Mouse (Mus musculus) spleen, postnatal 4 days (tissue): Measurements from ENCODE around the gene Olfr564.

Experiments used
- DNase-seq, 2 experiments: peaks; one replicate each; pipeline ENCODE4 v3.0.0; 2022; ENCODE audit warnings: low spot score in 2 of 2

Olfr564 gene

GRCm38 (mm10) chr7:102803180-102803579 lies at the start of gene Olfr564:
Gene Olfr564, plus strand, starts transcription at chr7:102803480.
- DNase-seq = no peak

- DNase-seq = no peak
Measured at GRCm38 (mm10) chr7:102759266-102759665, 44.0 kb upstream of the Olfr564 start, which contains the start of the genes Olfr560 and Olfr78. Gene Olfr560, minus strand, starts transcription at chr7:102759366. Gene Olfr78, minus strand, starts transcription at chr7:102759471.

GRCm38 (mm10) chr7:102770921-102771320 lies 32.4 kb upstream of the Olfr564 start, which contains the start of gene Olfr561:
Gene Olfr561, plus strand, starts transcription at chr7:102771221.
- no peak for DNase-seq
